Mouse (Mus musculus) cortical plate, adult 2 months (tissue): ENCODE measurements around the gene Elf1.

Experiments
- CTCF ChIP-seq: fragments of 200-500 bp; IDR thresholded peaks from 2 replicates; pipeline ENCODE4 v1.5.1; 2011; ENCODE audit warnings: mild to moderate bottlenecking, control low read depth, low read length; ENCODE audit not compliant: insufficient read depth; ENCODE audit errors: extremely low read depth
- POLR2A ChIP-seq: fragments of 200-500 bp; IDR thresholded peaks from 2 replicates; pipeline ENCODE4 v1.6.1; 2011; ENCODE audit warnings: mild to moderate bottlenecking, low read length, control low read depth; ENCODE audit not compliant: insufficient read depth; ENCODE audit errors: extremely low read depth

- TF ChIP-seq CTCF (no peak), POLR2A (no peak)
Measured at GRCm38 (mm10) chr14:79590916-79591315, 109.9 kb downstream of the Elf1 start.
